Mouse (Mus musculus) midbrain, embryonic 13.5 days (tissue): ENCODE measurements around the gene Rxrb. TPM values are rescaled to one million over a fixed set of nuclear protein-coding genes. Genes with fewer than 3 reads are reported as not detected.
A peak's percentile ranks its signal among the peaks of the same experiment; 100 is the strongest.

Experiments used
- ATAC-seq: fragments of 200-750 bp; cut with Nextera tagmentation; 2 replicates; pipeline ENCODE4 v1.8.0; 2017; ENCODE audit warnings: mild to moderate bottlenecking, moderate TSS enrichment, moderate library complexity
- H3K27ac ChIP-seq: fragments of 300-500 bp; sonication (generic); 2 replicates; pipeline ENCODE4 v1.5.1; 2015; ENCODE audit warnings: inconsistent platforms, mild to moderate bottlenecking, moderate library complexity
- H3K27me3 ChIP-seq: fragments of 300-500 bp; sonication (generic); 2 replicates; pipeline ENCODE4 v1.6.1; 2015; ENCODE audit warnings: mild to moderate bottlenecking, inconsistent platforms
- H3K36me3 ChIP-seq: fragments of 300-500 bp; sonication (generic); 2 replicates; pipeline ENCODE4 v1.6.1; 2015; ENCODE audit warnings: mild to moderate bottlenecking, inconsistent platforms
- H3K4me1 ChIP-seq: fragments of 300-500 bp; sonication (generic); replicated peaks from 2 replicates; pipeline ENCODE4 v1.6.1; 2015; ENCODE audit warnings: inconsistent platforms
- H3K4me2 ChIP-seq: fragments of 300-500 bp; sonication (generic); replicated peaks from 2 replicates; pipeline ENCODE4 v1.6.1; 2015; ENCODE audit warnings: moderate library complexity, mild to moderate bottlenecking, inconsistent platforms
- H3K4me3 ChIP-seq: fragments of 300-500 bp; sonication (generic); replicated peaks from 2 replicates; pipeline ENCODE4 v1.5.1; 2015; ENCODE audit warnings: mild to moderate bottlenecking, inconsistent platforms
- H3K9ac ChIP-seq: fragments of 300-500 bp; sonication (generic); replicated peaks from 2 replicates; pipeline ENCODE4 v1.6.1; 2015; ENCODE audit warnings: mild to moderate bottlenecking, inconsistent platforms
- H3K9me3 ChIP-seq: fragments of 300-500 bp; sonication (generic); 2 replicates; pipeline ENCODE4 v1.6.1; 2016; ENCODE audit warnings: mild to moderate bottlenecking, inconsistent platforms
- WGBS: fragments of 180-500 bp; shearing (Covaris S2); methylation state at CpG from one replicate; pipeline ENCODE4 v1.1.7; 2015; 5-methylcytosine and 5-hydroxymethylcytosine counted together
- polyA plus RNA-seq: library from polyadenylated mRNA; unstranded; fragments of >200 nt; fragmentation: Nextera tagmentation; extraction: Ambion mirVana; gene quantifications from 2 replicates; pipeline ENCODE4 v1.2.1, GENCODE M21; 2015

Rxrb gene
- polyA plus RNA-seq, 1 experiment from 2014 or later = 62.7 TPM

DNA sequence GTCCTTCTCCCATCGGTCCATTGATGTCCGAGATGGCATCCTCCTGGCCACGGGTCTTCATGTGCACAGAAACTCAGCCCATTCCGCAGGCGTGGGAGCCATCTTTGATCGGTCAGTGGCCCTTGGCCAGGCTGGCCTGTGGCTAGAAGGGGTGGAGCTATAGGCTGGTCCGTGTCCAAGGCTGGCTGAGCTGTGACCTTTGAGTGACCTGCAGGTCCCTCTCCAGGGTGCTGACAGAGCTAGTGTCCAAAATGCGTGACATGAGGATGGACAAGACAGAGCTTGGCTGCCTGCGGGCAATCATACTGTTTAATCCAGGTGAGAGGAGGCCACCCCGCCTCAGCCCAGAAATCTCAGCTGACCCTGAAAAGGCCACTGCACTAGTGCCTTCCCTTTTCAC, 5.0 kb downstream of the Rxrb start:
- H3K9me3 ChIP-seq = no peaks in the 10 kb centered on the region
- H3K4me2 ChIP-seq = no peak overlapping the region
- H3K4me3 ChIP-seq = no peak overlapping the region
- H3K4me1 ChIP-seq = peaks cover 49% of the 10 kb centered on the region
- peaks cover 44% of the 10 kb centered on the region for H3K36me3 ChIP-seq
- ATAC-seq = no peak
- H3K27me3 ChIP-seq = no peaks in the 10 kb centered on the region
- 77% methylated on average over 10 of the region's 10 CpGs for WGBS
- H3K9ac ChIP-seq = no peak overlapping the region
- H3K27ac ChIP-seq = no peak overlapping the region

GRCm38 (mm10) chr17:34037241-34037640, 5.6 kb downstream of the Rxrb start:
- H3K9me3 ChIP-seq = no peaks in the 10 kb centered on the region
- H3K27me3 ChIP-seq = no peaks in the 10 kb centered on the region
- H3K27ac ChIP-seq = no peak overlapping the region
- 96% methylated on average over 7 of the region's 7 CpGs for WGBS
- no peak overlapping the region for H3K9ac ChIP-seq
- H3K4me2 ChIP-seq = no peak overlapping the region
- H3K4me1 ChIP-seq = peaks cover 49% of the 10 kb centered on the region
- ATAC-seq = no peak
- H3K4me3 ChIP-seq = no peak overlapping the region
- H3K36me3 ChIP-seq = peaks cover 44% of the 10 kb centered on the region

GRCm38 (mm10) chr17:34038440-34038839, 6.8 kb downstream of the Rxrb start:
- Histone ChIP-seq H3K9me3 (no peaks in the 10 kb centered on the region), H3K27ac (0 out of 2 replicates have a peak overlapping the region, but pooled peaks have one; percentile 25), H3K4me3 (peak overlapping the region; percentile 11), H3K36me3 (peaks cover 44% of the 10 kb centered on the region), H3K27me3 (no peaks in the 10 kb centered on the region), H3K4me2 (peak overlapping the region; percentile 52), H3K9ac (peak overlapping the region; percentile 37), H3K4me1 (peaks cover 37% of the 10 kb centered on the region)
- ATAC-seq = peak; percentile 31
- 11% methylated on average over 21 of the region's 21 CpGs for WGBS

DNA sequence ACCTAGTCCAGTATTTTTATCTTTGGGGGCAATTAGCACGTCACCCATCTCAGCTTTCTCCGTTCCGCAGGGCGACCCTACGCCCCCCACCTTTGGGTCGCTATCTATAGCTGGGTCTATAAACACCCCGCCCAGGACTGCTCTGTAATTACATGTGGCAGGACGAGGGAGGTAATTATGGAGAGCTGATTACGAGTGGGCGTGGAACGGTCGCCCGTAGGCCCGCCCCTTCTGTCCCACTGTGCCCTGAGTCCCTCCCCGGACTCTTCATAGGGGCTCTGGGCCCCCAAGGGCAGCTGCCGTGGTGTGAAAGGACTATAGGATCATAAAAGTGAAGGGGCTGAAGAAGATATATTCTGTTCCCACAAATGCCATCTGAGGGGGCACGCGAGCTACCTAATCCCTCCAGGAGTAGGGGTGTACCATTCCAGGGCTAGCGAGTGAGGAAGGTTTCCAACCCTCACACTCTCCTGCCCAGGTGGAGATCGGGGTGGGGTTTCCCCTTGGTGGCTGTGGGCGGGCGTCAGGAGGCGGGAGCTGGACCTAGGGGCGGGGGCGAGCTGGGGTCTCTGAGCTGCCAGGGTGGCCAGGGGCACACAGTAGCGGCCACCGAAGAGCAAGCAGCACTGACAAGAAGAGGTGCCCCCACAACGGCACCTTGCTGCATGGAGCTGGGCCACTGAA, 7.4 kb downstream of the Rxrb start, which contains the start of gene Col11a2:
TSS of gene Col11a2 (plus strand) at position 560 of the 684 bp plus-strand sequence.
- Histone ChIP-seq H3K27ac (0 out of 2 replicates have a peak within 1 kb of the TSS, but pooled peaks have one; percentile 25), H3K9me3 (no peaks in the 10 kb centered on the region), H3K36me3 (peaks cover 39% of the 10 kb centered on the region), H3K4me3 (peak within 1 kb of the TSS; percentile 11), H3K9ac (peak within 1 kb of the TSS; percentile 37), H3K4me1 (peaks cover 32% of the 10 kb centered on the region), H3K27me3 (no peaks in the 10 kb centered on the region), H3K4me2 (peak within 1 kb of the TSS; percentile 52)
- ATAC-seq = peak; percentile 61
- 11% methylated on average over 28 of the region's 28 CpGs for WGBS

GRCm38 (mm10) chr17:34039562-34040450, 8.2 kb downstream of the Rxrb start:
- Histone ChIP-seq H3K36me3 (peaks cover 31% of the 10 kb centered on the region), H3K27me3 (no peaks in the 10 kb centered on the region), H3K4me3 (peak overlapping the region; percentile 11), H3K27ac (no peak overlapping the region), H3K4me2 (peak overlapping the region; percentile 52), H3K4me1 (peaks cover 30% of the 10 kb centered on the region), H3K9ac (peak overlapping the region; percentile 37), H3K9me3 (no peaks in the 10 kb centered on the region)
- ATAC-seq = no peak
- WGBS = 30% methylated on average over 16 of the region's 17 CpGs

GRCm38 (mm10) chr17:34045941-34046340, 14.3 kb downstream of the Rxrb start:
- peaks cover 4% of the 10 kb centered on the region; the same call in 1 of the 2 replicates for H3K9me3 ChIP-seq
- no peak overlapping the region for H3K4me3 ChIP-seq
- no peak overlapping the region for H3K4me2 ChIP-seq
- no peak overlapping the region for H3K27ac ChIP-seq
- H3K4me1 ChIP-seq = peaks cover under 1% of the 10 kb centered on the region; the same call in 1 of the 2 replicates
- H3K9ac ChIP-seq = no peak overlapping the region
- peaks cover 12% of the 10 kb centered on the region for H3K36me3 ChIP-seq
- H3K27me3 ChIP-seq = no peaks in the 10 kb centered on the region
- ATAC-seq = no peak
- WGBS = 82% methylated on average over 14 of the region's 14 CpGs

GRCm38 (mm10) chr17:34047404-34048050, 15.9 kb downstream of the Rxrb start:
- no peak overlapping the region for H3K4me2 ChIP-seq
- 91% methylated on average over 5 of the region's 5 CpGs for WGBS
- H3K4me1 ChIP-seq = no peaks in the 10 kb centered on the region
- H3K9ac ChIP-seq = no peak overlapping the region
- H3K27me3 ChIP-seq = no peaks in the 10 kb centered on the region
- H3K36me3 ChIP-seq = peaks cover 23% of the 10 kb centered on the region
- H3K9me3 ChIP-seq = peaks cover 4% of the 10 kb centered on the region; the same call in 1 of the 2 replicates
- H3K27ac ChIP-seq = no peak overlapping the region
- H3K4me3 ChIP-seq = no peak overlapping the region
- ATAC-seq = no peak

DNA sequence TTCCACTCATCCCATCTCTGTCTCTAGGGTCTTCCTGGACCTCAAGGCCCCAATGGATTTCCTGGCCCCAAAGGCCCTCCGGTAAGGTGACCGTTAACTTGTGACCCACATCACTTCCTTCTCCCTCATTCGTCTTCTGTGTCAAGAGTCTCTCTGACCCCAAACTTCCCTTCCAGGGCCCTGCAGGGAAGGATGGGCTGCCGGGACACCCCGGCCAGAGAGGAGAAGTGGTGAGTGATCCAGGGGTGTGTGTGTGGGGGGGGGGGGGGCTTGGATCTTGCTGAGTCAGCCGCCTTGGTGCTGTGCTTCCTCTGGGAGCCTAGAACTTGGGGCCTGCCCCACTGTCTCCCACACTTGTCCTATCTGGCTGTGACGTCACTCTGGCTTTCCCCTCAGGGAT, 25.6 kb downstream of the Rxrb start:
- Histone ChIP-seq H3K9me3 (no peaks in the 10 kb centered on the region), H3K4me1 (no peaks in the 10 kb centered on the region), H3K4me3 (no peak overlapping the region), H3K9ac (no peak overlapping the region), H3K27ac (no peak overlapping the region), H3K4me2 (no peak overlapping the region), H3K27me3 (no peaks in the 10 kb centered on the region), H3K36me3 (peaks cover 38% of the 10 kb centered on the region)
- WGBS = 84% methylated on average over 7 of the region's 7 CpGs
- ATAC-seq = no peak

GRCm38 (mm10) chr17:34068864-34069263, 37.3 kb downstream of the Rxrb start:
- Histone ChIP-seq H3K4me1 (no peaks in the 10 kb centered on the region), H3K4me2 (no peak overlapping the region), H3K27ac (no peak overlapping the region), H3K36me3 (peaks cover 11% of the 10 kb centered on the region), H3K9me3 (no peaks in the 10 kb centered on the region), H3K9ac (no peak overlapping the region), H3K4me3 (no peak overlapping the region), H3K27me3 (no peaks in the 10 kb centered on the region)
- 57% methylated on average over 3 of the region's 3 CpGs for WGBS
- no peak for ATAC-seq

- H3K4me2 ChIP-seq = no peak overlapping the region
- no peaks in the 10 kb centered on the region for H3K9me3 ChIP-seq
- 0 out of 2 replicates have a peak, but pooled peaks cover 5% of the 10 kb centered on the region for H3K4me1 ChIP-seq
- H3K4me3 ChIP-seq = no peak overlapping the region
- WGBS = 83% methylated on average over 5 of the region's 5 CpGs
- no peak overlapping the region for H3K9ac ChIP-seq
- no peak for ATAC-seq
- H3K36me3 ChIP-seq = no peaks in the 10 kb centered on the region
- peaks cover 11% of the 10 kb centered on the region for H3K27me3 ChIP-seq
- H3K27ac ChIP-seq = no peak overlapping the region
These were observed 40.5 kb downstream of the Rxrb start for GRCm38 (mm10) chr17:34072091-34072490.

DNA sequence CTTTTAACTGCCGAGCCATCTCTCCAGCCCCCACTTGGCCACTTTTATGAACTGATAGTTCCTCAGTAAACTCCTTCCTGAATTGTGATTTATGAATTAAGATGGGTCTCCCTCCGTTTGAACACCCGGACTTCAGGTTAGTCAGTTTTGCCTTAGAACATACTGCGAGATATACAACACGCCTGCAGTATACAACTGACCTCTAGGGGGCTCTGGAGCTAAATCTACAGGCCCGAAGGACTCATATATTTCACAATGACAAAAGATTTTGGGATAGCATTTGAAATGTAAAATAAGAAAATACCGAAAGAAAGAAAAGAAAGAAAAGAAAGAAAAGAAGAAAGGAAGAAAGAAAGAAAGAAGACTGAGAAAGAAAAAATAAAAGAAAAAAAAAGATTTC, 43.7 kb downstream of the Rxrb start:
- H3K27me3 ChIP-seq = peaks cover 14% of the 10 kb centered on the region
- H3K4me2 ChIP-seq = no peak overlapping the region
- H3K4me1 ChIP-seq = 0 out of 2 replicates have a peak, but pooled peaks cover 5% of the 10 kb centered on the region
- H3K9me3 ChIP-seq = no peaks in the 10 kb centered on the region
- no peaks in the 10 kb centered on the region for H3K36me3 ChIP-seq
- WGBS = 42% methylated on average over 7 of the region's 7 CpGs
- H3K4me3 ChIP-seq = no peak overlapping the region
- no peak for ATAC-seq
- H3K9ac ChIP-seq = no peak overlapping the region
- no peak overlapping the region for H3K27ac ChIP-seq
